Mouse (Mus musculus) spleen, adult 2 months (tissue): ENCODE measurements around the gene Gif. TPM values are rescaled to one million over a fixed set of nuclear protein-coding genes. Genes with fewer than 3 reads are reported as not detected.

Source experiments
- DNase-seq, 2 experiments: peaks; one replicate each; pipeline versions ENCODE4 v3.0.0 to v3.0.0-alpha.2; 2012 to 2021; ENCODE audit warnings: low spot score in 2 of 2, low read depth in 1 of 2
- H3K27ac ChIP-seq: fragments of 200-500 bp; 2 replicates; pipeline ENCODE4 v1.5.1; 2012; ENCODE audit warnings: low read length, inconsistent platforms; ENCODE audit not compliant: insufficient read depth
- H3K27me3 ChIP-seq: fragments of 200-500 bp; 2 replicates; pipeline ENCODE4 v1.6.1; 2012; ENCODE audit warnings: mild to moderate bottlenecking, moderate library complexity, low read length, inconsistent platforms; ENCODE audit not compliant: control insufficient read depth, insufficient read depth
- H3K36me3 ChIP-seq: fragments of 200-500 bp; 2 replicates; pipeline ENCODE4 v1.6.1; 2012; ENCODE audit warnings: mild to moderate bottlenecking, low read length, inconsistent platforms; ENCODE audit not compliant: control insufficient read depth, insufficient read depth
- H3K4me1 ChIP-seq: fragments of 200-500 bp; 2 replicates; pipeline ENCODE4 v1.6.1; 2011; ENCODE audit warnings: inconsistent platforms; ENCODE audit not compliant: control insufficient read depth, insufficient read depth, insufficient read length
- H3K4me3 ChIP-seq: fragments of 200-500 bp; 2 replicates; pipeline ENCODE4 v1.5.1; 2011; ENCODE audit warnings: mild to moderate bottlenecking, inconsistent platforms; ENCODE audit not compliant: insufficient read depth, insufficient read length; ENCODE audit errors: extremely low read depth
- CTCF ChIP-seq: fragments of 200-500 bp; IDR thresholded peaks from 2 replicates; pipeline ENCODE4 v1.5.1; 2011; ENCODE audit warnings: mild to moderate bottlenecking, inconsistent platforms; ENCODE audit not compliant: insufficient read depth, insufficient read length, insufficient replicate concordance; ENCODE audit errors: extremely low read depth
- POLR2A ChIP-seq: fragments of 200-500 bp; IDR thresholded peaks from 2 replicates; pipeline ENCODE4 v1.6.1; 2011; ENCODE audit warnings: low read depth, low read length, inconsistent platforms
- WGBS: fragments of 180-500 bp; shearing (Covaris S2); methylation state at CpG from one replicate; pipeline ENCODE4 v1.1.7; 2018; 5-methylcytosine and 5-hydroxymethylcytosine counted together
- polyA plus RNA-seq: library from polyadenylated mRNA; depleted of rRNA; stranded (reverse); fragments of >200 nt; gene quantifications from 2 replicates; pipeline ENCODE4 v1.2.3, GENCODE M21; 2012

The Gif gene
- polyA plus RNA-seq, 1 experiment: not detected

- TF ChIP-seq CTCF (no peak), POLR2A (no peak)
- peaks cover 14% of the 10 kb centered on the region for H3K4me1 ChIP-seq
- 91% methylated on average over 5 of the region's 5 CpGs for WGBS
- no peaks in the 10 kb centered on the region for H3K27me3 ChIP-seq
- H3K4me3 ChIP-seq: no peak overlapping the region
- peaks cover 7% of the 10 kb centered on the region for H3K36me3 ChIP-seq
- no peak for DNase-seq
- H3K27ac ChIP-seq: no peak overlapping the region
Measured at GRCm38 (mm10) chr19:11769257-11769920, 22.0 kb downstream of the Gif start.

DNA sequence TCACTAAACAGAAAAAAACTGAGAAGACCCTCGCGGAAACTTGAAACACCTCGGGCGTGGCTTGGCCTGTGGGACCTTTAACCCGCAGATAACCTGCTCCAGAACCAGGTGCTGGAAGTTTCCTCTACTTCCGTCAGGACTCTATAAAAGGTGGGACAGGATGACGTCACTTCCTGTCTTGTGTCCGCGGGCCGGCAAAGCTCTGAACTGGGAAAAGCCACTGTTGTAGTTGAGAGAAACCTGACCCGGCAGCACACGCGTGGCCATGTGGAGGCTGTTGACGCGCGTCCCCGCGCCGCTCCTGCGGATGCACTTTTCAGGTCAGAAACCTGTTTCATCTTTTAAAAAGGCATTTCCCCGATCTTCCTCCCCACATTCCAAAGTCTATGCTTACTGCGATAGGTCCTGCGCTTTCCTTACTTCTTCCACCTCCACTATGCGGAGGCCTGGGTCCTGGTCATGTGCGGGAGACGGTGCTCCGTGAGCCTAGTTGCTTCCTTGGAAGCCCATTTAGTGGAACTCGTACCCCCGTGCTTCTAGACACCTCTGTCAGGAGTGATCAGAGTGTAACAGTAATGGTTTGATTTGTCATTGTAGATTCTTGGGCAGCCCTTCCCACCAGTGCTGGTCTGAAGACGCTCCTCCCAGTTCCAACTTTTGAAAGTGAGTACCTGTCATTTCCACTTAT, 23.0 kb downstream of the Gif start, which contains the start of gene Mrpl16:
Gene Mrpl16, plus strand, starts transcription at position 187 of the 688 bp plus-strand sequence.
- Histone ChIP-seq H3K4me1 (peaks cover 14% of the 10 kb centered on the region), H3K36me3 (peaks cover 7% of the 10 kb centered on the region), H3K4me3 (peak within 1 kb of the TSS; percentile 97), H3K27me3 (no peaks in the 10 kb centered on the region), H3K27ac (peak within 1 kb of the TSS; percentile 61)
- TF ChIP-seq POLR2A: peak; percentile 19; the same call in 1 of the 2 replicates
- no peak for TF ChIP-seq CTCF
- peak; percentile 77 to 88 for DNase-seq
- WGBS: 1% methylated on average over 30 of the region's 30 CpGs

- Histone ChIP-seq H3K27ac (no peak overlapping the region), H3K4me3 (no peak overlapping the region), H3K36me3 (peaks cover 10% of the 10 kb centered on the region), H3K27me3 (no peaks in the 10 kb centered on the region), H3K4me1 (no peaks in the 10 kb centered on the region)
- TF ChIP-seq POLR2A (no peak), CTCF (peak; percentile 32; the same call in 1 of the 2 replicates)
- DNase-seq: peak in 1 of 2 experiments; percentile 52
- WGBS: 67% methylated on average over 7 of the region's 7 CpGs
Measured at GRCm38 (mm10) chr19:11777191-11777865, 30.0 kb downstream of the Gif start.

GRCm38 (mm10) chr19:11785409-11786154, 38.2 kb downstream of the Gif start:
- H3K27ac ChIP-seq: no peak overlapping the region
- no peak for DNase-seq
- TF ChIP-seq POLR2A: no peak
- TF ChIP-seq CTCF: no peak
- H3K27me3 ChIP-seq: no peaks in the 10 kb centered on the region
- H3K36me3 ChIP-seq: no peaks in the 10 kb centered on the region
- H3K4me3 ChIP-seq: no peak overlapping the region
- WGBS: 95% methylated on average over 14 of the region's 14 CpGs
- H3K4me1 ChIP-seq: no peaks in the 10 kb centered on the region

- Histone ChIP-seq H3K27me3 (no peaks in the 10 kb centered on the region), H3K4me1 (no peaks in the 10 kb centered on the region), H3K27ac (no peak overlapping the region), H3K4me3 (no peak overlapping the region), H3K36me3 (no peaks in the 10 kb centered on the region)
- TF ChIP-seq CTCF (no peak), POLR2A (no peak)
- WGBS: 82% methylated on average over 6 of the region's 6 CpGs
- DNase-seq: no peak
Measured at GRCm38 (mm10) chr19:11787826-11788225, 40.5 kb downstream of the Gif start.

GRCm38 (mm10) chr19:11788876-11789275, 41.5 kb downstream of the Gif start:
- Histone ChIP-seq H3K4me3 (no peak overlapping the region), H3K4me1 (no peaks in the 10 kb centered on the region), H3K36me3 (no peaks in the 10 kb centered on the region), H3K27ac (no peak overlapping the region), H3K27me3 (no peaks in the 10 kb centered on the region)
- WGBS: 88% methylated on average over 6 of the region's 6 CpGs
- DNase-seq: no peak
- TF ChIP-seq POLR2A: no peak
- TF ChIP-seq CTCF: no peak
